Mouse (Mus musculus): ENCODE measurements around the gene Pex5l. TPM values are rescaled to one million over a fixed set of nuclear protein-coding genes. Genes with fewer than 3 reads are reported as not detected.

The Pex5l gene
- polyA plus RNA-seq, 1 experiment from 2014 or later: 0.07 TPM

DNA sequence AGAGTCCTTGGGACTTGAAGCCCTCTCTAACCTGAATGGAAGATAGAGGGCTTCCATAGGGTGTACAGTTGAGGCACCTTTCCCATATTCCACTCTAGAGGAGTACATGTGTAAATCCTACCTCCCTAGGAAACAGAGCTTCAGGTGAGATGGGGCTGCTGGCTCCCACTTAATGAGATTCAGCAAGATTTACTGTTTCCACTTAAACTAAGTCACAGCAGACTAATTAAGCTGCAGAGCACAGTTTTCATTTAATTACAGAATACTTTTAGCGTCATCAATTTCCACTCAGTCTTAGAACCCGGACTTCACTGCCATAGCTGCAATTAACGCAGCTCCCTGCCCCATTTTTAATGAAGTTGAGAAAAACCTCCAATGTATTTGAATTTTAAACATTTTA, 181.6 kb downstream of the Pex5l start:
- no peak overlapping the region for H3K4me3 ChIP-seq (ENCODE audit: low read depth, low read length)
- no peak for ATAC-seq (replicated peaks; ENCODE audit: insufficient number of reproducible peaks, low FRiP score, low TSS enrichment)
- no peak overlapping the region for H3K27ac ChIP-seq (ENCODE audit: low read depth, low read length)
- no peaks in the 10 kb centered on the region for H3K4me1 ChIP-seq (ENCODE audit: control insufficient read depth, insufficient read depth, low read length)
- no peak overlapping the region for H3K9ac ChIP-seq (ENCODE audit: low read depth, low read length)
- 81% methylated on average over 3 of the region's 3 CpGs for WGBS (ENCODE audit: insufficient replicate concordance)
- H3K27me3 ChIP-seq (ENCODE audit: control insufficient read depth, insufficient read depth, low read length): no peaks in the 10 kb centered on the region
- no peak overlapping the region for H3K4me2 ChIP-seq
- H3K9me3 ChIP-seq (replicated peaks; ENCODE audit: control insufficient read depth, low read length): no peaks in the 10 kb centered on the region
- no peaks in the 10 kb centered on the region for H3K36me3 ChIP-seq (ENCODE audit: control insufficient read depth, insufficient read depth, low read length)

GRCm38 (mm10) chr3:32951382-32951781, 191.7 kb downstream of the Pex5l start:
- no peak overlapping the region for H3K9ac ChIP-seq (ENCODE audit: low read depth, low read length)
- H3K4me3 ChIP-seq (ENCODE audit: low read depth, low read length): no peak overlapping the region
- WGBS (ENCODE audit: insufficient replicate concordance): 20% methylated on average over 1 of the region's 1 CpGs
- no peaks in the 10 kb centered on the region for H3K9me3 ChIP-seq (replicated peaks; ENCODE audit: control insufficient read depth, low read length)
- no peak for ATAC-seq (replicated peaks; ENCODE audit: insufficient number of reproducible peaks, low FRiP score, low TSS enrichment)
- no peaks in the 10 kb centered on the region for H3K4me1 ChIP-seq (ENCODE audit: control insufficient read depth, insufficient read depth, low read length)
- H3K36me3 ChIP-seq (ENCODE audit: control insufficient read depth, insufficient read depth, low read length): no peaks in the 10 kb centered on the region
- H3K4me2 ChIP-seq: no peak overlapping the region
- H3K27me3 ChIP-seq (ENCODE audit: control insufficient read depth, insufficient read depth, low read length): no peaks in the 10 kb centered on the region
- H3K27ac ChIP-seq (ENCODE audit: low read depth, low read length): no peak overlapping the region

- H3K9ac ChIP-seq (ENCODE audit: low read depth, low read length): no peak overlapping the region
- no peaks in the 10 kb centered on the region for H3K36me3 ChIP-seq (ENCODE audit: control insufficient read depth, insufficient read depth, low read length)
- WGBS (ENCODE audit: insufficient replicate concordance): 76% methylated on average over 5 of the region's 5 CpGs
- no peaks in the 10 kb centered on the region for H3K27me3 ChIP-seq (ENCODE audit: control insufficient read depth, insufficient read depth, low read length)
- H3K4me1 ChIP-seq (ENCODE audit: control insufficient read depth, insufficient read depth, low read length): no peaks in the 10 kb centered on the region
- no peak overlapping the region for H3K4me3 ChIP-seq (ENCODE audit: low read depth, low read length)
- no peak overlapping the region for H3K27ac ChIP-seq (ENCODE audit: low read depth, low read length)
- ATAC-seq (replicated peaks; ENCODE audit: insufficient number of reproducible peaks, low FRiP score, low TSS enrichment): no peak
- no peak overlapping the region for H3K4me2 ChIP-seq
- H3K9me3 ChIP-seq (replicated peaks; ENCODE audit: control insufficient read depth, low read length): no peaks in the 10 kb centered on the region
Measured at GRCm38 (mm10) chr3:32947486-32947885, 195.6 kb downstream of the Pex5l start.

GRCm38 (mm10) chr3:32939802-32940501, 203.1 kb downstream of the Pex5l start:
- Histone ChIP-seq H3K9me3 (replicated peaks; ENCODE audit: control insufficient read depth, low read length) (no peaks in the 10 kb centered on the region), H3K27ac (ENCODE audit: low read depth, low read length) (no peak overlapping the region), H3K4me1 (ENCODE audit: control insufficient read depth, insufficient read depth, low read length) (no peaks in the 10 kb centered on the region), H3K4me2 (no peak overlapping the region), H3K27me3 (ENCODE audit: control insufficient read depth, insufficient read depth, low read length) (no peaks in the 10 kb centered on the region), H3K9ac (ENCODE audit: low read depth, low read length) (no peak overlapping the region), H3K4me3 (ENCODE audit: low read depth, low read length) (no peak overlapping the region), H3K36me3 (ENCODE audit: control insufficient read depth, insufficient read depth, low read length) (no peaks in the 10 kb centered on the region)
- 68% methylated on average over 8 of the region's 8 CpGs for WGBS (ENCODE audit: insufficient replicate concordance)
- no peak for ATAC-seq (replicated peaks; ENCODE audit: insufficient number of reproducible peaks, low FRiP score, low TSS enrichment)

- Histone ChIP-seq H3K27ac (ENCODE audit: low read depth, low read length) (no peak overlapping the region), H3K36me3 (ENCODE audit: control insufficient read depth, insufficient read depth, low read length) (peaks cover 25% of the 10 kb centered on the region), H3K9me3 (replicated peaks; ENCODE audit: control insufficient read depth, low read length) (0 out of 2 replicates have a peak, but pooled peaks cover 2% of the 10 kb centered on the region), H3K4me1 (ENCODE audit: control insufficient read depth, insufficient read depth, low read length) (no peaks in the 10 kb centered on the region), H3K4me3 (ENCODE audit: low read depth, low read length) (no peak overlapping the region), H3K9ac (ENCODE audit: low read depth, low read length) (no peak overlapping the region), H3K27me3 (ENCODE audit: control insufficient read depth, insufficient read depth, low read length) (no peaks in the 10 kb centered on the region), H3K4me2 (no peak overlapping the region)
- ATAC-seq (replicated peaks; ENCODE audit: insufficient number of reproducible peaks, low FRiP score, low TSS enrichment): no peak
- WGBS (ENCODE audit: insufficient replicate concordance): 82% methylated on average over 6 of the region's 6 CpGs
Measured at GRCm38 (mm10) chr3:32924168-32924567, 218.9 kb downstream of the Pex5l start.

DNA sequence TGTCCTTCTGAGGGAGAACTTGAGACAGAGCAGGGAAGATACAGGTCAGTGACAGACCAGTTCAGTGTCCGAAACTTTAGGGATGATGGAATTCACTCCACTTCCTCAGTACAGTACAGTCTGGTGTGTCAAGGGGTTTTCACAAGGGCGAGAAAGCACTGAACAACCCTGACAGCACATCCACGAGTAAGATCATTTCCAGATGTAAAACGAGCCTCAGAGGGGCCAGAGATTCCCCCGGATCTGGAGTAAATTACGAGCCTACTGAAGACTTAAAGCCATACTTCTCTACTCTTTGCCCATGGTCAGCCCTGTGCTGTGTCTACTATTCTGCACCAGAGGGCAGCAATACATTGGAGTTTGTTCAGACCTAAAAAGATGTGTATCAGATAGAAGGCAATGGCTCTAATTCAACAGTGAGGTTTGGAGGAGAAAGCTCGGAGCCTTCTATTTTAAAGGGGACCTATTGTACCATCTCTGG, 232.9 kb downstream of the Pex5l start:
- H3K9me3 ChIP-seq (replicated peaks; ENCODE audit: control insufficient read depth, low read length): no peaks in the 10 kb centered on the region
- H3K27me3 ChIP-seq (ENCODE audit: control insufficient read depth, insufficient read depth, low read length): no peaks in the 10 kb centered on the region
- peaks cover 17% of the 10 kb centered on the region for H3K36me3 ChIP-seq (ENCODE audit: control insufficient read depth, insufficient read depth, low read length)
- H3K4me1 ChIP-seq (ENCODE audit: control insufficient read depth, insufficient read depth, low read length): peaks cover 15% of the 10 kb centered on the region
- H3K9ac ChIP-seq (ENCODE audit: low read depth, low read length): no peak overlapping the region
- 53% methylated on average over 7 of the region's 7 CpGs for WGBS (ENCODE audit: insufficient replicate concordance)
- ATAC-seq (replicated peaks; ENCODE audit: insufficient number of reproducible peaks, low FRiP score, low TSS enrichment): no peak
- H3K4me3 ChIP-seq (ENCODE audit: low read depth, low read length): no peak overlapping the region
- no peak overlapping the region for H3K27ac ChIP-seq (ENCODE audit: low read depth, low read length)
- no peak overlapping the region for H3K4me2 ChIP-seq

DNA sequence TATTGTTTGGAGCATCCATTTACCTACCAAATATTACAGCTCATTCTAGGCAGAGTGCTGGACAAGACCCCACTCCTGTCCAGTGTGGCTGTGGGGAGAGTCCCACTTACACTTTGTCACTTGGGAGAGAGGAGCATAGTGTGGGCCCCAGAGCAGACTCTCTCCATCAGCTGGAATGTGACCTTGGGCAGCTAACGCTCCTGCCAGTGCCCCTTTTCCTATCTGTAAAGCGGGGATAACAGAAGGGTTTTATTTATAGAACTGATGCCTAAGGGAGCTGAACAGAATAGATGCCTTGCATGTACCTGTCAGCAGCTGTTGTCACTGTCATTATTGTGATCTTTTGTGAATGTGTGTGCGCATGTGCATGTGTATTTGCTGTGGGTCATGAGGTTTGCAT, 234.6 kb downstream of the Pex5l start:
- Histone ChIP-seq H3K9ac (ENCODE audit: low read depth, low read length) (no peak overlapping the region), H3K27ac (ENCODE audit: low read depth, low read length) (peak overlapping the region; percentile 75), H3K9me3 (replicated peaks; ENCODE audit: control insufficient read depth, low read length) (no peaks in the 10 kb centered on the region), H3K36me3 (ENCODE audit: control insufficient read depth, insufficient read depth, low read length) (peaks cover 7% of the 10 kb centered on the region; the same call in 1 of the 2 replicates), H3K27me3 (ENCODE audit: control insufficient read depth, insufficient read depth, low read length) (no peaks in the 10 kb centered on the region), H3K4me3 (ENCODE audit: low read depth, low read length) (no peak overlapping the region), H3K4me2 (no peak overlapping the region), H3K4me1 (ENCODE audit: control insufficient read depth, insufficient read depth, low read length) (peaks cover 22% of the 10 kb centered on the region)
- ATAC-seq (replicated peaks; ENCODE audit: insufficient number of reproducible peaks, low FRiP score, low TSS enrichment): peak; percentile 67
- 43% methylated on average over 3 of the region's 3 CpGs for WGBS (ENCODE audit: insufficient replicate concordance)

- Histone ChIP-seq H3K4me3 (ENCODE audit: low read depth, low read length) (no peak overlapping the region), H3K9ac (ENCODE audit: low read depth, low read length) (no peak overlapping the region), H3K4me2 (no peak overlapping the region), H3K27ac (ENCODE audit: low read depth, low read length) (peak overlapping the region; percentile 16; the same call in 1 of the 2 replicates), H3K4me1 (ENCODE audit: control insufficient read depth, insufficient read depth, low read length) (peaks cover 22% of the 10 kb centered on the region), H3K36me3 (ENCODE audit: control insufficient read depth, insufficient read depth, low read length) (peaks cover 9% of the 10 kb centered on the region), H3K9me3 (replicated peaks; ENCODE audit: control insufficient read depth, low read length) (no peaks in the 10 kb centered on the region), H3K27me3 (ENCODE audit: control insufficient read depth, insufficient read depth, low read length) (no peaks in the 10 kb centered on the region)
- WGBS (ENCODE audit: insufficient replicate concordance): 78% methylated on average over 8 of the region's 8 CpGs
- ATAC-seq (replicated peaks; ENCODE audit: insufficient number of reproducible peaks, low FRiP score, low TSS enrichment): no peak
Measured at GRCm38 (mm10) chr3:32905850-32906779, 236.9 kb downstream of the Pex5l start.

Data from heart, embryonic 11.5 days (tissue).